Mouse (Mus musculus) bone marrow, adult 2 months (tissue): ENCODE results near the gene Ildr1.

Source experiments
- CTCF ChIP-seq: fragments of 200-500 bp; IDR thresholded peaks from 2 replicates; pipeline ENCODE4 v1.5.1; 2011; ENCODE audit warnings: low read length, control low read depth; ENCODE audit not compliant: control insufficient read depth, insufficient read depth
- POLR2A ChIP-seq: fragments of 200-500 bp; IDR thresholded peaks from 2 replicates; pipeline ENCODE4 v1.6.1; 2011; ENCODE audit warnings: low read depth, mild to moderate bottlenecking, control low read depth, low read length, borderline replicate concordance; ENCODE audit not compliant: control insufficient read depth

DNA sequence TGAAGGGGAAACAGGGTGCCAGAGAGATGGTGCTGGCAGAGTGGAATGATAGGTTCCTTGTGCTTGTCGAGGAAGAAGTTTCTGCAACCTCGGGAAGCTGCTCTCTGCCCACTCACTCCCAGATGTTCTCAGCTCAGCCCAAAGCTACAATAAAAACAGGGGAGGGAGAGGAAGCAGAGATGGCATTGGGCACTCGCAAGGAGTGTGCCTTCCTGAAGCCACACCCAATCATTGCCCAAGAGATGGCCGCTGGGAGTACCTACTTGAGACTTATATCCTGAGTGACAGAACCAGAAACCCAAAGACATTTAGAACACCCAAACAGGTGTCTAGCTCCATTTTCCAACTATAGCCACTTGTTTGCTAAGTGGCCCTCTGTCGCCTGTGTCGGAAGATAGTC is 48.7 kb upstream of the Ildr1 start:
- TF ChIP-seq POLR2A (no peak), CTCF (no peak)
